Mouse (Mus musculus) lung, postnatal 0 days (tissue): ENCODE data around the gene Syne2.
A peak's percentile ranks its signal among the peaks of the same experiment; 100 is the strongest.
"Not testable (repeated sequence)": the region's sequence is repeated elsewhere in the genome, so short reads cannot be mapped to it uniquely, and the experiment has no call there.

Experiments used
- CTCF ChIP-seq: IDR thresholded peaks from 2 replicates; pipeline ENCODE4 v1.5.1; 2016; ENCODE audit warnings: antibody characterized with exemption, mild to moderate bottlenecking
- EP300 ChIP-seq: IDR thresholded peaks from 2 replicates; pipeline ENCODE4 v1.6.1; 2016; ENCODE audit warnings: antibody characterized with exemption, mild to moderate bottlenecking, control low read depth

- peak; percentile 62 for TF ChIP-seq CTCF
- TF ChIP-seq EP300 = not testable (repeated sequence)
Measured at GRCm38 (mm10) chr12:75786681-75787080, 31.3 kb upstream of the Syne2 start.
